Mouse (Mus musculus) ES-Bruce4 (cell line): ENCODE results near the gene Slc22a3.

ENCODE experiments used
- CTCF ChIP-seq: IDR thresholded peaks from one replicate; pipeline ENCODE4 v1.8.1; 2011; ENCODE audit warnings: low read depth, low read length
- EP300 ChIP-seq: IDR thresholded peaks from 2 replicates; pipeline ENCODE4 v1.6.1; 2011; ENCODE audit warnings: low read depth, low read length; ENCODE audit not compliant: insufficient read depth
- POLR2A ChIP-seq: IDR thresholded peaks from one replicate; pipeline ENCODE4 v1.8.1; 2011; ENCODE audit warnings: low read length; ENCODE audit not compliant: insufficient read depth

DNA sequence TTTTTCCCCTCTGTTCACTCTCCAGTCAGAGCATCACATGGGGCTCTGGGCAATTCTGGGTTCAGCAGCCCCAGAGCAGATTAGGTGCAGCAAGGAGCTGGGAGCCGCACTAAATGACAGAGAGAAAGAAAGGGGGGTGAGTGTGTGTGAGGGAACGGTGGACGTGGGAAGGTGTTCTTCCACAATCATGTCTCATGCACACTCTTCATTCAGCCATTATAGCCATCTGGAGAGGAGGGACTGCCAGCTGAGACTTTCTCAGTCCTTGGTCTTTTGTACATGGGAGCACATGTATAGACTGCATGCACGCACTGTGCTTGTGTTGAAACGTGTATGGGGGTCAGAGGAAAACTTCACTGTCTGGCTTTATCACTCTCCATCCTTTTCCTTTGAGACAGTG, 17.6 kb downstream of the Slc22a3 start:
- TF ChIP-seq CTCF = no peak
- TF ChIP-seq POLR2A = no peak
- TF ChIP-seq EP300 = no peak
